Mouse (Mus musculus) embryonic facial prominence, embryonic 10.5 days (tissue): ENCODE results near the gene Acot10. TPM values are rescaled to one million over a fixed set of nuclear protein-coding genes. Genes with fewer than 3 reads are reported as not detected.

Source experiments
- polyA plus RNA-seq: library from polyadenylated mRNA; unstranded; fragments of >200 nt; fragmentation: Nextera tagmentation; extraction: Ambion mirVana; gene quantifications from 2 replicates; pipeline ENCODE4 v1.2.1, GENCODE M21; 2016

Gene Acot10
- polyA plus RNA-seq, 1 experiment from 2014 or later: not detected

Other genes starting within 250 kb of the Acot10 start
- 0.11 and 0.21 TPM in 2 replicates for gene Cdh12, start 217.5 kb downstream of the Acot10 start, polyA plus RNA-seq